Mouse (Mus musculus) liver, adult 2 months (tissue): ENCODE results near the gene Nicn1.

Experiments
- CTCF ChIP-seq: fragments of 200-500 bp; IDR thresholded peaks from 2 replicates; pipeline ENCODE4 v1.5.1; 2011; ENCODE audit warnings: low read depth, low read length, control low read depth
- POLR2A ChIP-seq: fragments of 200-500 bp; IDR thresholded peaks from 2 replicates; pipeline ENCODE4 v1.6.1; 2011; ENCODE audit warnings: low read length, control low read depth; ENCODE audit not compliant: insufficient read depth; ENCODE audit errors: extremely low read depth

DNA sequence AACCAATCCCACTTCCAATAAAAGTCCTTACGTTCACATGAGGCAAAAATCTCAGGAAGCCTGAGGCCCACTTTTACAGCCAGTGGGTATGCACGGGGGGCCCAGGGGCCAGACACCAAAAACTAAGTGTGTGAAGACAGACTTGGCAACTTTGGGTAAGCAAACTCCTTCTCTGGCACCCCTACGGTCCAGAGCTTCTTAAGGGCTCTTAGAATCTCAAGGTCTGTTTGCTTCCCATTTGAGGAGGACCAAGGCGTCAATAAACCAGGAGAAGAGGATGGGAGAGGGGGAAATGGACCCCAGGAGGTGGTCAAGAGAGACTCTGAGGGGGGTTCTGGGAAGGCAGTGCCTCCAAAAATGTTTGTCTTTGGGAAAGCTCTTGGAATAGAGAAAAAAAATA is 16.7 kb upstream of the Nicn1 start:
- TF ChIP-seq CTCF = no peak
- no peak for TF ChIP-seq POLR2A
